Mouse (Mus musculus) thymus, postnatal 10 days (tissue): Measurements from ENCODE around the gene Ermp1.
A peak's percentile ranks its signal among the peaks of the same experiment; 100 is the strongest.

Source experiments
- DNase-seq, 2 experiments: peaks; one replicate each; pipeline ENCODE4 v3.0.0; 2021; ENCODE audit warnings: low spot score in 2 of 2

The Ermp1 gene

DNA sequence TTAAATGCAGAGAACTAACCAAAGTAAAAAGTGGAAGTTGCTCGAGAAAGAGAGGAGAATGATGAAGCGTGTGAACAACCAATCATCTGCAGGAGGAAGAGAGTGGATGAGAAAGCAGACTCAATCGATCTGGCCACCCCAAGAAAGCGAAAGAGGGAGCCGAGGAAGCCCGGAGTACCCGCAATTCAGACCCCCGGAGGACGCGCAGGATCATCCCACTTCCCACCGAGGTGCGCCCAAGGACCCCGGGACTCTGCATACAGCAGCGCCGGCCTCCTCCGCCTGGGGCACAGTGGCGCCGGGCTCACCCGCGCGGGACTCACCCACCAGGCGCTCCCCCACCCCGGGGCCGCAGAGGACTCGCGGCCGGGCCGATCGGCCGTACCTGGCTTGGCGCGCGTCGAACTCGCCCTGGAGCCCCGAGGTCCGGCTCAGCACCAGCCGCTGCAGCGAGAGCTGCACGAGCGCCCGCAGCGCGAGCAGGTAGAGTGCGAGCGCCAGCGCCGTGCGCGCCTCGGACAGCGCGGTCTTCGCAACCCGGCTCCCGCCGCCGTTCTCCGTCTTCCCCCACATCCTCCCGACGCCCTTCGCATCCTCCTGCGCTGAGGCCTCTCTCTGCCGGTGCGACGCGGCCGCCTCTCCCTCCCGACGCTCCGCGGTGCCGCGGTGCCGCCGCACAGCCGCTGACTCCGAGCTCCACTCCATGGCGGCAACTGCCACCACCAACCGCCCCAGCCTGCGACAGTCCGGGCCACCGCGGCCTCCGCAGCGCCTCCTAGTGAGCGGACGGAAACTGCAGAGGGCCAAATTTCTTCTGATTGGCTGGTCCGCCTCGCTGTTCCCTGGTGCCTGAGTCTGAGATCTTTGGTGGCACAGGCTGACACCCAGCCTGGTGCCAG, at the start of gene Ermp1:
Ermp1 (minus strand) TSS at position 765 of the 899 bp plus-strand sequence.
- DNase-seq, result peak; percentile 92 to 99

GRCm38 (mm10) chr19:29697245-29697874, 49.1 kb upstream of the Ermp1 start, which contains the start of gene Mlana:
TSS of gene Mlana (plus strand) at chr19:29697824.
- DNase-seq, result no peak

DNA sequence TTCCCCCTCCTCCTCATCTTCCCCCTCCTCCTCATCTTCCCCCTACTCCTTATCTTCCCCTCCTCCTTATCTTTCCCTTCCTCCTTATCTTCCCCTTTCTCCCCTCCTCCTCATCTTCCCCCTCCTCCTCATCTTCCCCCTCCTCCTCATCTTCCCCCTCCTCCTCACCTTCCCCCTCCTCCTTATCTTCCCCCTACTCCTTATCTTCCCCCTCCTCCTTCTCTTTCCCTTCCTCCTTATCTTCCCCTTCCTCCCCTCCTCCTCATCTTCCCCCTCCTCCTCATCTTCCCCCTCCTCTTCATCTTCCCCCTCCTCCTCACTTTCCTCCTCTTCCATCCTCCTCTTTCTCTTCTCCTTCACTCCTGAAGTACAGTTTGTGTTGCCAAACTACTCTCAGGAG, 48.6 kb upstream of the Ermp1 start:
- DNase-seq, result no peak

- DNase-seq, result no peak
These were observed 48.1 kb upstream of the Ermp1 start for GRCm38 (mm10) chr19:29696309-29696708.

- DNase-seq, result no peak
These were observed 46.9 kb upstream of the Ermp1 start for GRCm38 (mm10) chr19:29695071-29695470.

GRCm38 (mm10) chr19:29683844-29684540, 35.8 kb upstream of the Ermp1 start:
- peak; percentile 48 to 84 for DNase-seq

GRCm38 (mm10) chr19:29680182-29681152, 32.3 kb upstream of the Ermp1 start:
- DNase-seq, result no peak

DNA sequence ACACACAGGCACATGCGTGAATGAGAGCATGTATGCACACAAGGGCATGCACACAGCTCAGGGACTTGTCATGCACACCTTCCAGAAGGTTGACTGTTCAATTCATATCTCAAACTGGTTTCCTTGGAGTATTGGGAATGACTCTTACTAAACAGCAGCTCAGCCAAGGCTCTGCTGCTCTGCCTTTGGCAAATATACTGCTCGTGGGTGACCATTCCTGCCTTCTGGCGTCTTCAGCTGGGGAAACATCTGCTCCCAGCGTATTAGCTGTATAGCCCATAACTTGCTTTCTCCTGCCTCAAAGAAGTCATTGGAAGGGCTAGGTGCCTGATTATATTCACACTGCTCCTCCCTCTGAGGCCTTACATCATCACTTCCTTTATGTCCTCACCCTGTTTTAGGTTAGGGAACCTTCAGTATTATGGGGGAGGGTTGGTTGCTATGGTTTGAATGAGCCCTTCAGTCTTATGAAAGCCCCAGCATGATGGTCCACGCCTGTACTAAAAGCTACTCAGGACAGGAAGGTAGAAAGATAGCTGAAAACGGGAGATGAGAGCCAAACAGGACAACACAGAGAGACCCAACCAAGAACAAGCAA, 30.1 kb upstream of the Ermp1 start:
- no peak for DNase-seq

GRCm38 (mm10) chr19:29676479-29677193, 28.4 kb upstream of the Ermp1 start:
- DNase-seq, result no peak

- no peak for DNase-seq
These were observed 27.4 kb upstream of the Ermp1 start for GRCm38 (mm10) chr19:29675562-29676078.

GRCm38 (mm10) chr19:29674946-29675345, 26.7 kb upstream of the Ermp1 start:
- no peak for DNase-seq

GRCm38 (mm10) chr19:29672660-29673059, 24.4 kb upstream of the Ermp1 start:
- DNase-seq, result no peak

- DNase-seq, result no peak
These were observed 22.9 kb upstream of the Ermp1 start for GRCm38 (mm10) chr19:29671160-29671559.

DNA sequence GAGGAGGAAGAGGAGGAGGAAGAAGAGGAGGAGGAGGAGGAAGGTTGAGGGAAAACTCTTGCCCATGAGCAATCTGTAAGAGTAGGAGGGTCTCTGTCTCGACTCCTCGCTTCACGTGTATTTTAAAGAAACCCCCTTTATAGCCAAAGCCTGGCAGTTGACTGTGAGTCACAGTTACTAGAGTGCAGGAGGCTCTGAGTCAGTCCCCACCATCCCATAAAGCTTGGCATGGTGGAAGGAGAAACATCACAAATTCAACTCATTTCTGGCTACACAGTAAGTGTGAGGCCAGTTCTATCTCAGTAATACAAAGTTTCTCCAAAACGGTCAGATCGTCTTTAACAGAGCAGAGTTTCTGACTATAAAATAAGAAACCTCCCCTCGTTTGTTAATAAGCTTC, 22.0 kb upstream of the Ermp1 start:
- no peak for DNase-seq

DNA sequence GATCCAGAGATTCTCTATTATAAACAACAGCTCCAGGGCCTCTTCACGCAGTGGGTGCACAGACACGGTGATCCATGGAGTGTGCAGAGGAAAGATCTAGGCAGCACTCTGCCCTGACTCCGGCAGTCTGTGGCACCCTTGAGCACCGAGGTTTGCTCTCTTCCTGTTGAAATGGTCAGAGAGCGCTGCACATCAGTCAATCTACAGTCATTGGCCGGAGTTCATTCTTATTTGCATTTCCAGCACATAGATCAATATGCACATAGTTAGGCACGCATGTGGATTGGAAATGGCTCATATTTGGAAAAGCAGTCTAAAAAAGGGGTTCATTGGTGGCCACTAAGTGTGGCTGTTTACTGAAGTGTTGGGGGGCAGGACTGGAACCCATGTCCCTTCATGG, 19.9 kb upstream of the Ermp1 start:
- no peak for DNase-seq

- DNase-seq, result no peak
These were observed 18.9 kb upstream of the Ermp1 start for GRCm38 (mm10) chr19:29666965-29667594.

- no peak for DNase-seq
These were observed 17.9 kb upstream of the Ermp1 start for GRCm38 (mm10) chr19:29666164-29666563.

DNA sequence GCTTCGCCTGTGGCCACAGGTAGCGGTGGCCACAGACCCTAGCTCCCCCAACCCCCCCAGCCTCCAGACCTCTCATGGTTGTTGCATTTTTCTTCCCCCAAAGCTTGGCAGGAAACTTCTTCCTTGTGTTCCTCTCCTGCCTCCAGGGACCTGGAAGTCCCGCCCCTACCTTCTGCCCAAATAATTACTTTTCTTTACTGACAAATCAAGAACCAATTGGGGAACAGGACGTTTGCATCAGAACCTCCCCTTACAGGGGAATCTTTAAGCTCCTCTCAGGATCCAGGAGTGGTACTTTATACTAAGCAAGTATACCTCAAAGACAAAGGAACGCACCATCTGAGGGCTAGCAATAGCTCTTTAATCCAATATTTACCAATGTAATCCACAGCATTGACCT, 16.7 kb upstream of the Ermp1 start:
- no peak for DNase-seq

DNA sequence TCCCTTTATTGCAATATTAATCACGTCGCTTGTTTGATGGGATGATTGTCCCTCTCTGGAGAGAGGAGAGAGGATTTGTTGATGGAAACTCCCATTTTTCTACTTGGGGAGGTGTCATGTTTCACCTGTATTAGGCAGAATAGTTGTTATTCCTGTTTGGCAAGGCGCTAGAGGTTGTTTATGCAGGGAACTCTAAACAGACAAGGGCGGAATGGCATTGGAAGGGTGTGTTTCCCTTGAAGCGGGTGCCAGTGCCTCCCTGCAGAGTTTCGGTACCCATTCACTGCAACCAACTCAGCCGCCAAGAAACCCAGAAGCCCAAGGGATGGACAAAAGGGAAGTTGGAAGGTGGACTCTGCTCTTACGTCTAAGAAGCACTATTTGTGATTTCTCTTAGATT, 15.6 kb upstream of the Ermp1 start:
- DNase-seq, result no peak
